Mouse (Mus musculus): ENCODE results near the gene Sfxn5.

- TF ChIP-seq POLR2A (IDR thresholded peaks at IDR 0.05; ENCODE audit: borderline replicate concordance, control insufficient read depth, low read depth, low read length) (no peak), CTCF (IDR thresholded peaks at IDR 0.05; ENCODE audit: control insufficient read depth, insufficient read depth, low read length) (no peak)
Observed at GRCm38 (mm10) chr6:85350157-85350556, 16.9 kb upstream of the Sfxn5 start.

Data from bone marrow, adult 2 months (tissue).